Mouse (Mus musculus) forebrain, embryonic 16.5 days (tissue): ENCODE results near the gene Lat2. TPM values are rescaled to one million over a fixed set of nuclear protein-coding genes. Genes with fewer than 3 reads are reported as not detected.
"Not testable (repeated sequence)": the region's sequence is repeated elsewhere in the genome, so short reads cannot be mapped to it uniquely, and the experiment has no call there.

Source experiments
- ATAC-seq: fragments of 200-750 bp; cut with Nextera tagmentation; 2 replicates; pipeline ENCODE4 v1.8.0; 2017; ENCODE audit warnings: mild to moderate bottlenecking, moderate library complexity
- H3K27ac ChIP-seq: fragments of 300-500 bp; sonication (generic); 2 replicates; pipeline ENCODE4 v1.5.1; 2014; ENCODE audit warnings: low read length, control low read depth
- H3K27me3 ChIP-seq: fragments of 300-500 bp; sonication (generic); replicated peaks from 2 replicates; pipeline ENCODE4 v1.6.1; 2014; ENCODE audit warnings: low read length; ENCODE audit not compliant: control insufficient read depth, insufficient read depth
- H3K36me3 ChIP-seq: fragments of 300-500 bp; sonication (generic); 2 replicates; pipeline ENCODE4 v1.6.1; 2014; ENCODE audit not compliant: control insufficient read depth, insufficient read depth
- H3K4me1 ChIP-seq: fragments of 300-500 bp; sonication (generic); replicated peaks from 2 replicates; pipeline ENCODE4 v1.6.1; 2014; ENCODE audit warnings: low read length; ENCODE audit not compliant: control insufficient read depth, insufficient read depth
- H3K4me2 ChIP-seq: fragments of 300-500 bp; sonication (generic); 2 replicates; pipeline ENCODE4 v1.6.1; 2014; ENCODE audit warnings: mild to moderate bottlenecking, low read length, control low read depth
- H3K4me3 ChIP-seq: fragments of 300-500 bp; sonication (generic); replicated peaks from 2 replicates; pipeline ENCODE4 v1.5.1; 2014; ENCODE audit warnings: mild to moderate bottlenecking, low read length, control low read depth
- H3K9ac ChIP-seq: fragments of 300-500 bp; sonication (generic); replicated peaks from 2 replicates; pipeline ENCODE4 v1.6.1; 2014; ENCODE audit warnings: low read depth, low read length, control low read depth
- H3K9me3 ChIP-seq: fragments of 300-500 bp; sonication (generic); 2 replicates; pipeline ENCODE4 v1.6.1; 2016; ENCODE audit warnings: low read length; ENCODE audit not compliant: control insufficient read depth
- WGBS: fragments of 180-500 bp; shearing (Covaris S2); extraction: QIAGEN DNeasy Blood & Tissue Kit; methylation state at CpG from one replicate; pipeline ENCODE4 v1.1.7; 2014; 5-methylcytosine and 5-hydroxymethylcytosine counted together
- polyA plus RNA-seq: library from polyadenylated mRNA; unstranded; fragments of >200 nt; fragmentation: Nextera tagmentation; extraction: Ambion mirVana; gene quantifications from 2 replicates; pipeline ENCODE4 v1.2.1, GENCODE M21; 2015

Lat2 gene
- polyA plus RNA-seq = 3.0 and 5.3 TPM in 2 replicates

- no peak within 1 kb of the TSS for H3K4me3 ChIP-seq
- no peaks in the 10 kb centered on the region for H3K9me3 ChIP-seq
- no peak within 1 kb of the TSS; the same call in 1 of the 2 replicates for H3K27ac ChIP-seq
- peaks cover 21% of the 10 kb centered on the region for H3K36me3 ChIP-seq
- 86% methylated on average over 7 of the region's 7 CpGs for WGBS
- no peaks in the 10 kb centered on the region for H3K4me1 ChIP-seq
- ATAC-seq = no peak
- no peak within 1 kb of the TSS for H3K9ac ChIP-seq
- no peak within 1 kb of the TSS for H3K4me2 ChIP-seq
- H3K27me3 ChIP-seq = no peaks in the 10 kb centered on the region
Measured at GRCm38 (mm10) chr5:134614802-134615201, at the start of gene Lat2. Lat2 (minus strand) TSS chr5:134615025.

DNA sequence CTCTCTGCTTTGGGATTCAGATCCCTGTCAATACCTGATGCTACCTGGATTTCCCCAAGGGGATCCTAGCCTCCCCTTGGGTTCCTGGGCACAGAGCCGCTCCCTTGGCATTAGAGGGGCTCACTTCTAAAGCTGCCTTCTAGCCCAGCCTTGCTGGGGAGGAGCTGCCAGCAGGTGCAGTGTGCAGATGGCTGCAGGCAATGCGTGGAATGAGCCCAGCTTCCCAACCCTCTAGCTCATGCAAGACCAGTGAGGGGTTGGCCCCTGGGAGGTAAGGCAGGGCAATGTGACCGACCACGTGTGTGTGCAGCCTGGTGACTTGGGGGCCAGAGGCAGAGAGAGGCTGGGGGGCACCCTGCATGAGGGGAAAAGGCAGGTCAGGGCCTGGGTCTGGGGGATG, 41.9 kb upstream of the Lat2 start:
- Histone ChIP-seq H3K36me3 (peaks cover 13% of the 10 kb centered on the region), H3K4me2 (no peak overlapping the region), H3K27ac (no peak overlapping the region), H3K9ac (no peak overlapping the region), H3K4me3 (no peak overlapping the region), H3K27me3 (no peaks in the 10 kb centered on the region), H3K4me1 (peaks cover 5% of the 10 kb centered on the region), H3K9me3 (no peaks in the 10 kb centered on the region)
- WGBS = 85% methylated on average over 4 of the region's 4 CpGs
- ATAC-seq = no peak

- ATAC-seq = no peak
- no peak overlapping the region for H3K27ac ChIP-seq
- H3K4me2 ChIP-seq = no peak overlapping the region
- no peaks in the 10 kb centered on the region for H3K36me3 ChIP-seq
- no peak overlapping the region for H3K9ac ChIP-seq
- no peak overlapping the region for H3K4me3 ChIP-seq
- H3K9me3 ChIP-seq = no peaks in the 10 kb centered on the region
- no peaks in the 10 kb centered on the region for H3K27me3 ChIP-seq
- H3K4me1 ChIP-seq = peaks cover 5% of the 10 kb centered on the region
- 36% methylated on average over 7 of the region's 7 CpGs for WGBS
Measured at GRCm38 (mm10) chr5:134652015-134652414, 37.2 kb upstream of the Lat2 start.

DNA sequence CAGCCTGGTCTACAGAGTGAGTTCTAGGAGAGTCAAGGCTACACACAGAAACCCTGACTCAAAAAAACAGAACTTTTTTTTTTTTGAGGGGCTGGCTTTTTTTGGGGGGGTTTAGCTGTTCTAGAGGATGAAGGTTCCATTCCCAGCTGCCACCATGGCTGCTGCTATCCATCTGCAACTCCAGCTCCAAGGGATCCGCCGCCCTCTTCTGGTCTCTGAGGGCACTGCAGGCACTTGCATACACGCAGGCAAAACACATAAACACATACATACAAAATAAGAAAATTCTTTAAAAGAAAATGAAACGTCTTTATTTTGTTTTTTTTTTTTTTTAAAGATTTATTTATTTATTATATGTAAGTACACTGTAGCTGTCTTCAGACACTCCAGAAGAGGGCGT, 36.1 kb upstream of the Lat2 start:
- no peak for ATAC-seq
- H3K4me1 ChIP-seq = peaks cover 5% of the 10 kb centered on the region
- H3K36me3 ChIP-seq = no peaks in the 10 kb centered on the region
- no peak overlapping the region for H3K4me2 ChIP-seq
- no peaks in the 10 kb centered on the region for H3K27me3 ChIP-seq
- H3K4me3 ChIP-seq = no peak overlapping the region
- H3K9me3 ChIP-seq = no peaks in the 10 kb centered on the region
- 40% methylated on average over 4 of the region's 5 CpGs for WGBS
- H3K9ac ChIP-seq = no peak overlapping the region
- no peak overlapping the region for H3K27ac ChIP-seq

DNA sequence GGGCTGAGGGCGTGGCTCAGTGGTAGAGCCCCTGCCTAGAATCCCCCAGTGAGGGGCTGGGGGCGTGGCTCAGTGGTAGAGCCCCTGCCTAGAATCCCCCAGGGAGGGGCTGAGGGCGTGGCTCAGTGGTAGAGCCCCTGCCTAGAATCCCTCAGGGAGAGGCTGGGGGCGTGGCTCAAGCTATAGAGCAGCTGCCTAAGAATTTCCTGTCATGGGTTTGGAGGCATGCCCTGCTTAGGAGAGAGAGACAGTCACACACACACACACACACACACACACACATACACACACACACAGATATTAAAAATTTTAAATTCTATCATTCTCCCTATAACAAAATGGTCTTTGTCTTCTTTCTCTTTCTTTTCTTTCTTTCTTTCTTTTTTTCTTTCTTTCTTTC, 34.2 kb upstream of the Lat2 start:
- H3K4me1 ChIP-seq, H3K4me3 ChIP-seq, H3K9ac ChIP-seq, H3K27ac ChIP-seq, ATAC-seq, H3K27me3 ChIP-seq, H3K36me3 ChIP-seq, H3K4me2 ChIP-seq, H3K9me3 ChIP-seq: not testable (repeated sequence)
- WGBS = 94% methylated on average over 3 of the region's 4 CpGs

DNA sequence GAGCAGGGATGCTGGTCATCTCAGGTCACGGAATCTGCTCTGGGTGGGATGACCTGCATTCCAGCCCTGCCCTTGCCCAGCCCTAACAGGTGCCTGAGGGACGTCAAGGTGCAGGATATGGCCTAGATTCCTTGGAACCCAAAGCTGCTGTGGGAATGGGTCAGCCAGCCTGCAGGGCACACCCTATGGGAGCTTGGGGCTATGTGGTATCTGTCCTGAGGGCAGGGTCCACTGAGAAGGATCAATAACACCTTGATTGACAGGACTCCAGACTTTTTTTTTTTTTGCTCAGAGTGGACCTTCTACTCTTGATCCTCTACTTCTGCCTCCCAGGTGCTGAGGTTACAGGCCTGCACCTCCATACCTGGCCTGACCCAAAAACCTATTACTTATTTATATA, 32.6 kb upstream of the Lat2 start:
- Histone ChIP-seq H3K4me2 (no peak overlapping the region), H3K9me3 (no peaks in the 10 kb centered on the region), H3K4me3 (no peak overlapping the region), H3K4me1 (peaks cover 5% of the 10 kb centered on the region), H3K27me3 (no peaks in the 10 kb centered on the region), H3K9ac (no peak overlapping the region), H3K36me3 (no peaks in the 10 kb centered on the region), H3K27ac (no peak overlapping the region)
- 82% methylated on average over 2 of the region's 2 CpGs for WGBS
- no peak for ATAC-seq

DNA sequence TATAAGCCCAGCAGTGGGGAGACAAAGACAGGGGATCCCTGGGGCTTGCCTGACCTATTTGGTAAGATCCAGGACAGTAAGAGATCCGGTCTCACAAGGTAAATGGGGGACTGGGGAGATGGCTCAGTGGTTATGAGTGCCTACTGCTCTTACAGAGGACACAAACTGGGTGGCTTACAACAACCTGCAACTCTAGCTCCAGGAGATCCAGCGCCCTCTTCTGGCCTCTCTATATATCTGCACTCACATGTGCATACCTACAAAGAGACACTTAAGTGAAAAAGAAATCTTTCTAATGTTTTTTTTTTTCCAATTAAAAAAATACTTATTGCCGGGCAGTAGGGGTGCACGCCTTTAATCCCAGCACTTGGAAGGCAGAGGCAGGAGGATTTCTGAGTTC, 31.6 kb upstream of the Lat2 start:
- Histone ChIP-seq H3K27ac (no peak overlapping the region), H3K9me3 (no peaks in the 10 kb centered on the region), H3K4me1 (no peaks in the 10 kb centered on the region), H3K36me3 (no peaks in the 10 kb centered on the region), H3K9ac (no peak overlapping the region), H3K4me3 (no peak overlapping the region), H3K4me2 (no peak overlapping the region), H3K27me3 (no peaks in the 10 kb centered on the region)
- no peak for ATAC-seq
- 76% methylated on average over 4 of the region's 4 CpGs for WGBS

DNA sequence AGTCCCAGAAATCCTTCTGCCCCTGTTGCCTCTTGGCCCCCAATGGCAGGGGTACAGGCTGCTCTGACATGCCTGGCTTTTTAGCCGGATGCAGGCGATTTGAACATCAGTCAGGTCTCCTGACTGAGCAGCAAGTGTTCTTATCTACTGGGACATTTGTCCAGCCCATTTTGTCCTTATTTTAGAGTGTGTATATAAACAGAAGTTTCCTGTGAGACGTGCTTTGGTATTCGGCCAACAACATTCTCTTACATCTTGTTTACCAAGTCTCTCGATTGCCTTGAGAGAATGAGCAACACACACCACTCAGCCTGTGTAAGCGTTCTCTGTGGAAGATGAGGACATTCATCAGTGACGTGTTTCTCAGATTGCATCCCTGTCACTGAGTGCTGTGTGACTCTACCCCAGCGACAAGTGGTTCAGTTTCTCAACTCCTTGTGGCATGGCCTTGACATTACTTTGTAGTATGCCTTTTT, 29.9 kb upstream of the Lat2 start:
- no peaks in the 10 kb centered on the region for H3K9me3 ChIP-seq
- no peak overlapping the region for H3K27ac ChIP-seq
- H3K27me3 ChIP-seq = no peaks in the 10 kb centered on the region
- no peak overlapping the region for H3K4me2 ChIP-seq
- peaks cover 2% of the 10 kb centered on the region for H3K4me1 ChIP-seq
- no peak overlapping the region for H3K9ac ChIP-seq
- no peak for ATAC-seq
- H3K4me3 ChIP-seq = no peak overlapping the region
- WGBS = 72% methylated on average over 8 of the region's 8 CpGs
- H3K36me3 ChIP-seq = no peaks in the 10 kb centered on the region

GRCm38 (mm10) chr5:134644121-134644520, 29.3 kb upstream of the Lat2 start:
- ATAC-seq = no peak
- no peak overlapping the region for H3K9ac ChIP-seq
- WGBS = 68% methylated on average over 1 of the region's 1 CpGs
- H3K27me3 ChIP-seq = no peaks in the 10 kb centered on the region
- H3K9me3 ChIP-seq = no peaks in the 10 kb centered on the region
- no peak overlapping the region for H3K4me3 ChIP-seq
- H3K4me1 ChIP-seq = peaks cover 4% of the 10 kb centered on the region
- H3K36me3 ChIP-seq = no peaks in the 10 kb centered on the region
- no peak overlapping the region for H3K4me2 ChIP-seq
- H3K27ac ChIP-seq = no peak overlapping the region

- Histone ChIP-seq H3K9ac (no peak overlapping the region), H3K27me3 (no peaks in the 10 kb centered on the region), H3K4me1 (peaks cover 11% of the 10 kb centered on the region), H3K36me3 (peaks cover 8% of the 10 kb centered on the region), H3K4me2 (no peak overlapping the region), H3K27ac (no peak overlapping the region), H3K9me3 (no peaks in the 10 kb centered on the region), H3K4me3 (no peak overlapping the region)
- WGBS = 89% methylated on average over 3 of the region's 3 CpGs
- no peak for ATAC-seq
Measured at GRCm38 (mm10) chr5:134640371-134640770, 25.5 kb upstream of the Lat2 start.
